Mouse (Mus musculus) ES-Bruce4 (cell line): Measurements from ENCODE around the gene Jakmip3. TPM values are rescaled to one million over a fixed set of nuclear protein-coding genes. Genes with fewer than 3 reads are reported as not detected.

Experiments used
- H3K27ac ChIP-seq: 2 replicates; pipeline ENCODE4 v1.5.1; 2012; ENCODE audit warnings: low read length, inconsistent platforms; ENCODE audit not compliant: insufficient read depth
- H3K27me3 ChIP-seq: 2 replicates; pipeline ENCODE4 v1.6.1; 2012; ENCODE audit warnings: mild to moderate bottlenecking, low read length, inconsistent platforms; ENCODE audit not compliant: control insufficient read depth, poor library complexity, insufficient read depth, severe bottlenecking
- H3K36me3 ChIP-seq: 2 replicates; pipeline ENCODE4 v1.6.1; 2012; ENCODE audit warnings: inconsistent platforms, mild to moderate bottlenecking, low read length, moderate library complexity; ENCODE audit not compliant: control insufficient read depth, poor library complexity, insufficient read depth, severe bottlenecking
- H3K4me1 ChIP-seq: one replicate; pipeline ENCODE4 v1.8.1; 2011; ENCODE audit warnings: low read length; ENCODE audit not compliant: control insufficient read depth, insufficient read depth
- H3K4me3 ChIP-seq: 2 replicates; pipeline ENCODE4 v1.5.1; 2011; ENCODE audit warnings: low read depth, mild to moderate bottlenecking, low read length
- H3K9ac ChIP-seq: 2 replicates; pipeline ENCODE4 v1.6.1; 2012; ENCODE audit warnings: low read depth, mild to moderate bottlenecking, inconsistent platforms; ENCODE audit not compliant: poor library complexity, severe bottlenecking
- H3K9me3 ChIP-seq: replicated peaks from 2 replicates; pipeline ENCODE4 v1.6.1; 2012; ENCODE audit warnings: mild to moderate bottlenecking, low read length, inconsistent platforms; ENCODE audit not compliant: control insufficient read depth, poor library complexity, insufficient read depth, severe bottlenecking
- CTCF ChIP-seq: IDR thresholded peaks from one replicate; pipeline ENCODE4 v1.8.1; 2011; ENCODE audit warnings: low read depth, low read length
- EP300 ChIP-seq: IDR thresholded peaks from 2 replicates; pipeline ENCODE4 v1.6.1; 2011; ENCODE audit warnings: low read depth, low read length; ENCODE audit not compliant: insufficient read depth
- POLR2A ChIP-seq: IDR thresholded peaks from one replicate; pipeline ENCODE4 v1.8.1; 2011; ENCODE audit warnings: low read length; ENCODE audit not compliant: insufficient read depth
- polyA plus RNA-seq: library from polyadenylated mRNA; stranded (reverse); fragments of >200 nt; gene quantifications from 2 replicates; pipeline ENCODE4 v1.2.4, GENCODE M21; 2011; ENCODE audit warnings: low read depth; ENCODE audit not compliant: missing spikeins, insufficient read depth, insufficient read length

Jakmip3 gene
- polyA plus RNA-seq, 1 experiment = not detected

DNA sequence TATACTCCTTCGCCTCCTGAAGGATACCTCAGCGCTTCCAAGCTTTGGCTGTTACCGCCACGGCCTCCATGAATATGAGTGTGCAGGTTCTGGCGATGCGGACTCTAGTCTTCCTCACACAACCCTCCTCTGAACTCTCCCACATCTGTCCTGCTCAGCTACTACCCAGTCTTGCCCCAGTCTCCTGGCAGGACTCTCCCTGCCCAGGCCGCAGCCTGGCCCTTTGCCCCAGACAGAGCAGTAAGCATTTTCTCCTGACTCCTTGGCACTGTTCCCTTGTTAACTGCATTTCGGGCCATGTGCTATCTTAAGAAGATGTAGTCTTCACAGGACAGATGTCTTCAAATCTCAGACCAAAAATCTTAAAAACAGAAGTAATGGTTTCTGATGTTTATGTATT, 18.9 kb upstream of the Jakmip3 start:
- Histone ChIP-seq H3K27ac (no peak overlapping the region), H3K9me3 (no peaks in the 10 kb centered on the region), H3K27me3 (no peaks in the 10 kb centered on the region), H3K36me3 (no peaks in the 10 kb centered on the region), H3K4me1 (no peaks in the 10 kb centered on the region), H3K4me3 (no peak overlapping the region), H3K9ac (no peak overlapping the region)
- TF ChIP-seq CTCF (no peak), EP300 (no peak), POLR2A (no peak)

DNA sequence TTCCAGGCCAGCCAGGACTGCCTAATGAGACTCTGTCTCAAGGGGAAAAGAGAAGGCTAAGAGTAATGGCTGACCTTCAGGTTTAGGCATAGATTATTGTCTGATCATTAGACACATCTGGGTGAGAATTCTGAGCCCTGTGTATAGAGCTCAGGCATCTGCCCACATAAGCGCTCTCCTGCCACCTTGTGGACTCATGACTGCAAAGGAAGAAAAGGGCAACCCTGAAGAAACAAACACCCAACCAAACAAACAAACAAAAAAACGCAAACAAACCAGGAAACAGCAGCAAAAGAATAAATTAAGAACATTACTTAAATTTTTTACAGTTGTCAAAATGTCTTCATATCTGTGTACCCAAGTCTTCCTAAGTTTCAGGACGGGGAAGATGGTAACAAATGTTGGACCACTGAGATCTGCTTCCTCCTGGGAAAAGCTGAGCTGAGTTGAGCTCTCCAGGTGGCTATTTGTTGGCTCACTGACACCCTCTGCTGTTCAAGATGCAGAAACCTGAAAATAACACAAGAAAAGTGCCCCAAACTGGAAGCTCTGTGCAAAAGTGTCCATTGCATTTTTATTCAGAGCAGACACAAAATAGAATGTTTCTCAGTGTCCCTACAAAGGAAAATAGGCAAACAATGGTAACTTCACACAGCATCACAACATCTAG, 16.6 kb upstream of the Jakmip3 start:
- Histone ChIP-seq H3K27me3 (no peaks in the 10 kb centered on the region), H3K9me3 (no peaks in the 10 kb centered on the region), H3K4me3 (no peak overlapping the region), H3K36me3 (no peaks in the 10 kb centered on the region), H3K27ac (no peak overlapping the region), H3K4me1 (no peaks in the 10 kb centered on the region), H3K9ac (no peak overlapping the region)
- TF ChIP-seq POLR2A (no peak), CTCF (peak; percentile 49)

DNA sequence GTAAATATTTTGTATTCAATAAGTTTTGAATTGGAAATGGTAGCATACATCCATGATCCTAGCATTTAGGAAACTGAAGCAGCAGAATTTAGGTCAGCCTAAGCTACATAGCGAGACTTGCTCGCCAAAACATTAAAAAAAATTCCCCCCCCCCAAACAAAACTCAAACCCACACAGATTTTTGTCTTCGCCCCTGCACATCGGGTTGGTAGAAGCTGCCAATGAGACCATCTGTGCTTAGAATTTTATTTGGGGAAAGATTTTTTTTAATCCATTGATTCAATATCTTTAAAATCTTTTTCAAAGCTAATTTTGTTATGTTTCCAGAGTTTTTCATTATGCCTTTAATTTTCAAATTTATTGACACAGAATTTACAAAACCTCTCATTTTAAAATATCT, 12.1 kb upstream of the Jakmip3 start:
- Histone ChIP-seq H3K27ac (no peak overlapping the region), H3K9me3 (no peaks in the 10 kb centered on the region), H3K4me1 (no peaks in the 10 kb centered on the region), H3K4me3 (no peak overlapping the region), H3K27me3 (no peaks in the 10 kb centered on the region; the same call in 1 of the 2 replicates), H3K36me3 (no peaks in the 10 kb centered on the region), H3K9ac (no peak overlapping the region)
- TF ChIP-seq CTCF = no peak
- TF ChIP-seq POLR2A = no peak
- no peak for TF ChIP-seq EP300

DNA sequence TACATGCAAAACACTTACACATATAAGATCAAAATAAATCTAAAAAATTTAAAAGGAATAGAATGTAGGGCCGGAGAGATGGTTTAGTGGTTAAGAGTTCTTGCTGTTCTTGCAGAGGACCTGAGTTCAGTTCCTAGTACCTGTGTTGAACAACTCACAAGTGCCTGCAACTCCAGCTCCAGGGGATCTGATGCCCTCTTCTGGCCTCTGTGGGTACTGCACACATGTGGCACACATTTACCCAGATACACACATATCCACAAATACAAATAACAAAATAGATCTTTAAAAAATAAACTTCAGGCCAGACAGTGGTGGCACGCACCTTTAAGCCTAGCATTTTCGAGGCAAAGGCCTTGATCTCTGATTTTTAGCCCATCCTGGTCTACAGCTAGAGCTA, 6.0 kb upstream of the Jakmip3 start:
- TF ChIP-seq POLR2A (no peak), EP300 (no peak), CTCF (peak; percentile 7)
- Histone ChIP-seq H3K27me3 (no peaks in the 10 kb centered on the region; the same call in 1 of the 2 replicates), H3K27ac (no peak overlapping the region), H3K4me1 (no peaks in the 10 kb centered on the region), H3K36me3 (no peaks in the 10 kb centered on the region), H3K4me3 (no peak overlapping the region), H3K9me3 (no peaks in the 10 kb centered on the region), H3K9ac (no peak overlapping the region)

DNA sequence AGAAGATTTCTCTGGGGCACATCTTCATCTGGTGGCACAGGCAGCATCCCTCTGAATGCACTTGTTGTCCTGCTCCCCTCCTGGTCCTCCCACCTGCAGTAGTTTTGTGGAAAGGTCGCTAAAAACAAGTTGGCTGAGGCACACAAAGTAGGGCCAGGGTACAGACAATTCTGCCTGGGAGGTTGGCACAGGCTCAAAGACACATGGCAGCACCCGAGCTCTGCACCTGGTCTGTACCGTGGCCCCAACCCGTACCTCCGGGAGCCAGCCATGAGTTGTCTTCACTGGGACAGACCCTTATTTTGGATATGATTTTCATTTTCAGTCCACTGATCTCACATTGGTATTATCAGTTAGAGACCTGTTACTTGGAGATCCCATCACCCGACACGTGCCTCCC, 1.5 kb upstream of the Jakmip3 start:
- H3K9ac ChIP-seq = no peak overlapping the region
- TF ChIP-seq POLR2A = no peak
- no peak for TF ChIP-seq EP300
- no peak for TF ChIP-seq CTCF
- H3K9me3 ChIP-seq = no peaks in the 10 kb centered on the region
- H3K36me3 ChIP-seq = no peaks in the 10 kb centered on the region
- H3K4me1 ChIP-seq = no peaks in the 10 kb centered on the region
- H3K27ac ChIP-seq = no peak overlapping the region
- peaks cover 4% of the 10 kb centered on the region; the same call in 1 of the 2 replicates for H3K27me3 ChIP-seq
- H3K4me3 ChIP-seq = no peak overlapping the region

DNA sequence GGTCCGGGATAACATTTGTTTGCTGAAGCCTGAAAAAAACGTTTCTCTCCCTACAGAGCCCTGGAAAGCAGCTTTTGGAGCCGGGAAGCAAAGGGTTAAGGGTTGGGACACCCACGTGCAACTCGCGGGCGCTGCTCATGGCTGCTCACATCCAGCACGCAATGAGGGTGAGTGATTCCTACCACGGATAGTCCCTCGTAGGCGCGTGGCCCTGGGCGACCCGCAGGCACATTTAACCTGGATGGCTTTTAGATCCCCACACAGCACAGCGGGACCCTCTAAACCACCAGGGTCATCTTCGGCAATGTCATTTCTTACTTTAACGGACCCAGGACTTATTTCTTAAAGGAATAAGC, 296 bp upstream of the Jakmip3 start:
- Histone ChIP-seq H3K9me3 (no peaks in the 10 kb centered on the region), H3K36me3 (no peaks in the 10 kb centered on the region), H3K27me3 (peaks cover 4% of the 10 kb centered on the region; the same call in 1 of the 2 replicates), H3K4me1 (no peaks in the 10 kb centered on the region), H3K9ac (peak overlapping the region; percentile 8), H3K4me3 (peak overlapping the region; percentile 66), H3K27ac (no peak overlapping the region)
- TF ChIP-seq POLR2A (no peak), EP300 (no peak), CTCF (no peak)
